Mouse (Mus musculus): ENCODE results near the gene Gdf11. TPM values are rescaled to one million over a fixed set of nuclear protein-coding genes. Genes with fewer than 3 reads are reported as not detected.
A peak's percentile ranks its signal among the peaks of the same experiment; 100 is the strongest.

Gene Gdf11
- polyA plus RNA-seq, 1 experiment, result 0.18 TPM

DNA sequence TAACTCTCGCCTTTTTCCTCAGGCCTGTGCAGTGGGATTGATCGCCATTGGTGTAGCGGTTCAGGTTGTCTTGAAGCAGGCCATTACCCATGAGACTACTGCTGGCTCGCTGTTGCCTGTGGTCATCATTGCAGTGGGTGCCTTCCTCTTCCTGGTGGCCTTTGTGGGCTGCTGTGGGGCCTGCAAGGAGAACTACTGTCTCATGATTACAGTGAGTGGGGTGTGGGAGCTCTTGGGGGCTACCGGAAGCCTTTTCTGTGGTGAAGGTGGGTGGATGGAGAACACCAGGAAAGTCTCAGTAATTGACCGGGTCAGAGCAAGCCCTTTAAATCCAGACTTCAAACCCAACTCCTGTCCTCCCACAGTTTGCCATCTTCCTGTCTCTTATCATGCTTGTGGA, 19.9 kb upstream of the Gdf11 start:
- Histone ChIP-seq H3K36me3 (replicated peaks; ENCODE audit: low read length) (peaks cover 51% of the 10 kb centered on the region), H3K4me3 (replicated peaks) (peak overlapping the region; percentile 86), H3K27me3 (replicated peaks) (peaks cover 22% of the 10 kb centered on the region), H3K4me1 (peaks cover 61% of the 10 kb centered on the region), H3K9me3 (no peaks in the 10 kb centered on the region)
- TF ChIP-seq FLI1 (IDR thresholded peaks at IDR 0.05; ENCODE audit: low read length) (no peak), GATA1 (IDR thresholded peaks at IDR 0.05; ENCODE audit: borderline replicate concordance, low read length) (no peak)

DNA sequence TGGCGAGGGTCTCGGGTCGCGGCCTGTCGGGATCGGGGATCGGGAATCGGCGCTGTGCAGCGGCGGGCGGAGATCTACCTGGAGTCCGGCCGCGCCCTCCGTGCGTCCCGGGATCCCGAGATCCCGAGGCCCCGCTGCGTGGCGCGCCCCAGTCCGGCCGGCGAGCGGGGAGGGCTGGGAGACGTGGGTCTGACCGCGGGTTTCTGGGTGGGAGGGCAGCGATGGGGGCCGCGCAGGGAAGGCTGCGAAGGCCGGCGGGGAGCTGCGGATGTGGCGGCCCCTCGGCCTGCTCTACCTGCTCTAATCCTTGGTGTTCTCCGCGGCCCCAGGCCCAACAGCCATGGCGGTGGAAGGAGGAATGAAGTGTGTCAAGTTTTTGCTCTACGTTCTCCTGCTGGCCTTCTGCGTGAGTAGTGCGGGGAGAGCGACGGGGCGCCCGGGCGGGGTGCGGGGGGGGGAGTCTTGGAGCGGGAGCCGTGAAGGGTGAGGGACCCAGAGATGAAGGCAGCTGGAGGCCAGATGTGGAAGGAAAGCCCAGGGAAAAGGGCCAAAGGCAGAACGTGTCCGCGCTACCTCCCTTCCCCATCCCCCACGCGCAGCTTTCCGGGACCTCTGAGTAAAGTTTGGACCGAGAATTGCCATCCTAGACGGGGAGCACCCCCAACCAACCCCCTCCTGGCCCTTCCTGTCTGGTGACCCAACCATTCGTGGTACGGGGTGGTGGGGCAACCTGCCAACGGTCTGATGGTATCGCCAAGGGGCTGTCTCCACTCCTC, 18.7 kb upstream of the Gdf11 start:
- no peak for TF ChIP-seq GATA1 (IDR thresholded peaks at IDR 0.05; ENCODE audit: borderline replicate concordance, low read length)
- TF ChIP-seq FLI1 (IDR thresholded peaks at IDR 0.05; ENCODE audit: low read length), result no peak
- Histone ChIP-seq H3K4me1 (peaks cover 70% of the 10 kb centered on the region), H3K36me3 (replicated peaks; ENCODE audit: low read length) (peaks cover 42% of the 10 kb centered on the region), H3K27me3 (replicated peaks) (peaks cover 22% of the 10 kb centered on the region), H3K9me3 (no peaks in the 10 kb centered on the region), H3K4me3 (replicated peaks) (peak overlapping the region; percentile 94)

DNA sequence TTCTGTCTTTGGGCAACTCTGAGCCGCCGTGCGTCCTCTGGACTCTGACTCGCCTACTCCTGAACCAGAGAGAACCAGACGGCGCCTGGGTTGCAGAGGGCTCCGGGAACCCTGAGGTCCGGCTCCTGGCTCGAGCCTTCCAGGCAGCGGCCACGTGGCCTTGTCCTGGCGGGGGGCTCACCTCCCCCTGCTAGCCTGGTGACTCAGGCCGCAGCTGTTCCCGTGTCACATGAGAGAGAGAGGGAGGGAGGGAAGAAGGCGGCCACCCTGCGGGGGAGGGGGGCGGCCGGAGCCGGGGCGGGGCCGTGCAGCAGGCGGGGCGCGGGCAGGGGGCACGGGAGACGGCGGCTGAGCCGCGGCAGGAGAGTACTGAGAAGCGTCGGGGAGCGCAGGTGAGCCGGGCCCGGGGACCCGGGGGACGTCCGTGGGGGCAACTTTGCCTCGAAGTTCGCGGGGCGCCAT, 18.1 kb upstream of the Gdf11 start:
- Histone ChIP-seq H3K4me1 (peaks cover 72% of the 10 kb centered on the region), H3K36me3 (replicated peaks; ENCODE audit: low read length) (peaks cover 36% of the 10 kb centered on the region), H3K4me3 (replicated peaks) (peak overlapping the region; percentile 94), H3K27me3 (replicated peaks) (peaks cover 22% of the 10 kb centered on the region), H3K9me3 (no peaks in the 10 kb centered on the region)
- TF ChIP-seq FLI1 (IDR thresholded peaks at IDR 0.05; ENCODE audit: low read length) (no peak), GATA1 (IDR thresholded peaks at IDR 0.05; ENCODE audit: borderline replicate concordance, low read length) (no peak)

DNA sequence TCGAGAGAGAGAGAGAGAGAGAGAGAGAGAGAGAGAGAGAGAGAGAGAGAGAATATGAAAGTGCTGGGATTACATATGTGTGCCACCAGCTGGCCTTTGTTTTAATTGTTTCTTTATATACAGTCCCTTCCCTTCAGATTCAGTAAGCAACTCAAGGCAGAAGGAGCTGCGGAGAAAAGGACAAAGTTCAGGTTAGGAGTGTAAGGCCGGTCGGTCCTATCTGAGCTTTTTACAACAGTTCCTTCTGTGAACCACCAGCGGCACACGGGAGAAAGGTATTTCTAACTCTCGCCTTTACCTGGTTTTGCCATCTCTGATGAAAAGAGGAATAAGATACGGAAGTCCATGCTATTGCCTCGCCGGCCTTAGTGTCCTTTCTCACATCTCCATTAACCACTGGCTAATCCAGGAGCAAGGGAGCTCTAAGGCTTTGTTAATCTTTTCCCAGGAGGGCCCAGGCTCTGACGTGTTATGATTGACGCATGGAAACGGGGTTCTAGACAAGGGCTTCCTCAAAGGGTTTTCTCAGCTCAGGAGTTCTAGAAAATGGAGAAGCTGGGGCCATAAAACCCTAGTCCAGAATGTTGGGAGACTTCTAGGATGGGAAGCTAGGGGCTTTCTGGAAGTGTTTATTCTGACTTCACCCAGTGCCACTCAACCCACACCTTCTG, 17.4 kb upstream of the Gdf11 start:
- TF ChIP-seq FLI1 (IDR thresholded peaks at IDR 0.05; ENCODE audit: low read length), result no peak
- no peak for TF ChIP-seq GATA1 (IDR thresholded peaks at IDR 0.05; ENCODE audit: borderline replicate concordance, low read length)
- Histone ChIP-seq H3K27me3 (replicated peaks) (peaks cover 22% of the 10 kb centered on the region), H3K36me3 (replicated peaks; ENCODE audit: low read length) (peaks cover 29% of the 10 kb centered on the region), H3K4me3 (replicated peaks) (peak overlapping the region; percentile 94), H3K4me1 (peaks cover 77% of the 10 kb centered on the region), H3K9me3 (no peaks in the 10 kb centered on the region)

DNA sequence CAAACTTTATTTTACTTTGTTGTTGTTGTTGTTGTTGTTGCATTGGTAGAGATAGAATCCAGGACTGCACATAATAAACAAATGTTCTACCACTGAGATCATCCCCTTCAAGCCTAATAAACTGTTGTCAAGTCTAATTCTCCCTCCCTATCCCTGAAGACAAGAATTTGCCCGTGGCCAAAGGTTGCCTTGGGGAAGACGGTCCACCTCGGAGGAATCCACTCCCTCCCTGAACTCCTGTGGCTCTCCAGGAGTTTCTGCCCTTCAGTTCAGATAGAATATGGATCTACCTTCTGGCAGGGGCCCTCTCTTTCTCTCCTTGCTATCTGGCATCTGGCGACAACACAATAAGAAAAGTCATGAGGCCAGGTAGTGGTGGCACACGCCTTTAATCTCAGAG, 13.3 kb upstream of the Gdf11 start:
- TF ChIP-seq FLI1 (IDR thresholded peaks at IDR 0.05; ENCODE audit: low read length), result no peak
- no peak for TF ChIP-seq GATA1 (IDR thresholded peaks at IDR 0.05; ENCODE audit: borderline replicate concordance, low read length)
- no peaks in the 10 kb centered on the region for H3K36me3 ChIP-seq (replicated peaks; ENCODE audit: low read length)

DNA sequence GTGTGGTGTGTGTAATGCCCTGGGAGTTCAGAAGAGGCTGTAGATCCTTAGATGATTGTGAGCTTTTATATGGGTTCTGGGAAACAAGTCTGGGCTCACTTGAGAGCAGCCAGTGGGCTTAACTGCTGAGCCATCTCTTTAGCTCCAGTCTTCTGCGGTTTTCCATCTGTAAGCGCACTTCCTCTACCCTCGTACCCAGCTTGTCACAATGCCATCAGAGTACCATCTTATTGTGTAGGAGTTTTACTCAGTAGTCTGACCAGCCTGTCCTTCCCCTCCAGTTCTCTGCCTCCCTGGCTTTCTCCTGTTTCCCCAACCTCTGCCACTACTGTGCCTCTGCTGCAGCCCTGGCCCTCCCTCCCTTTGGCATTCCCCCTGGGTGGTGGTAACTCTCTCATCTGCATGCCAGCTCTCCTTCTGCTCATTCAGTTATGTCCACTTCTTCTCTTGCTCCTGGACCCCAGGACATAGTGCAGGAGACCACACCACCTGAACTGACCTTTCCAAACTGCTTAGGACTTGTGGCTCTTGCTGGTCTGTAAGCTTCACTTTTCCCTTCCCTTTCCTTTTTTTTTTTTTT, 11.0 kb upstream of the Gdf11 start:
- no peak for TF ChIP-seq GATA1 (IDR thresholded peaks at IDR 0.05; ENCODE audit: borderline replicate concordance, low read length)
- TF ChIP-seq FLI1 (IDR thresholded peaks at IDR 0.05; ENCODE audit: low read length), result no peak
- no peaks in the 10 kb centered on the region for H3K36me3 ChIP-seq (replicated peaks; ENCODE audit: low read length)
- no peaks in the 10 kb centered on the region for H3K9me3 ChIP-seq
- H3K27me3 ChIP-seq (replicated peaks), result no peaks in the 10 kb centered on the region
- peak overlapping the region; percentile 65 for H3K4me3 ChIP-seq (replicated peaks)
- H3K4me1 ChIP-seq, result peaks cover 68% of the 10 kb centered on the region

More for the DNA sequence above, 13.3 kb upstream of the Gdf11 start:
- Histone ChIP-seq H3K27me3 (replicated peaks) (peaks cover 11% of the 10 kb centered on the region), H3K4me3 (replicated peaks) (no peak overlapping the region), H3K4me1 (peaks cover 79% of the 10 kb centered on the region), H3K9me3 (no peaks in the 10 kb centered on the region)

DNA sequence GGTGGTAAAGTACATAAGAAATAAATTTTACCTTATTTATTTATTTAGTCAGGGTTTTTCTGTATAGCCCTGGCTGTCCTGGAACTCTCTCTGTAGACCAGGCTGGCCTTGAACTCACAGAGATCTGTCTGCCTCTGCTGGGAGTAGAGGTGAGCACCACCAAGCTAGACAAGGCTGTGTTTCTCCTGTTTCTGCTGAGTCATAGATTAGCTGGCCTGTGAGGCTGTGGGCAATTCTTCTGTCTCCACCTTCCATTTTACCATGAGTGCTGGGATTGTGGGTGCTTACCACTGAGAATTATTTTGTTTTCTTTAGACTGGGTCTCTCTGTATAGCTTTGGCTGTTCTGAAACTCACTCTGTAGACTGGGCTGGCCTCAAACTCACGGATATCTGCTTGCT, 9.9 kb upstream of the Gdf11 start:
- Histone ChIP-seq H3K27me3 (replicated peaks) (peaks cover 5% of the 10 kb centered on the region), H3K4me1 (peaks cover 69% of the 10 kb centered on the region), H3K4me3 (replicated peaks) (peak overlapping the region; percentile 51), H3K36me3 (replicated peaks; ENCODE audit: low read length) (no peaks in the 10 kb centered on the region), H3K9me3 (no peaks in the 10 kb centered on the region)
- no peak for TF ChIP-seq FLI1 (IDR thresholded peaks at IDR 0.05; ENCODE audit: low read length)
- no peak for TF ChIP-seq GATA1 (IDR thresholded peaks at IDR 0.05; ENCODE audit: borderline replicate concordance, low read length)

DNA sequence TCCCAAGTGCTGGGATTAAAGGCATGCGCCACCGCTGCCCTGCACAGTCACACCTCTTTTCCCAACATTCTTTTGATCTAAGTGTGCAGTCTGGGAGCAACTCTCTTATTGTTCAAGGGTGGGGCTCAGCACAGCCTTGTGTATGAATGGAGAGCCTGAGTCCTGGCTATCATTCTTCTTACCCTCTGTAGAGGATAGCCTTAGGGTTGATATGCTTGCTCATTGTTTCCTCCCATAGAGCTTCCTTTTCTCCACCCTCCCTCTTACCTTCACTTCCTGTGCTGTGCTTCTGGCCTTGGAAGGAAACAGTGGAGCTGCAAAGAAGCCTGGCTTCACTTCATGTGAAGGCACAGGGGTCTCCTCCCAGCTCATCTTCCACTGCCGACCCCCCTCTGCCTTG, 9.2 kb upstream of the Gdf11 start, which contains the start of gene Cd63:
Cd63 (plus strand) TSS at position 292 of the 400 bp plus-strand sequence.
- TF ChIP-seq FLI1 (IDR thresholded peaks at IDR 0.05; ENCODE audit: low read length) (no peak), GATA1 (IDR thresholded peaks at IDR 0.05; ENCODE audit: borderline replicate concordance, low read length) (no peak)
- peaks cover 69% of the 10 kb centered on the region for H3K4me1 ChIP-seq

DNA sequence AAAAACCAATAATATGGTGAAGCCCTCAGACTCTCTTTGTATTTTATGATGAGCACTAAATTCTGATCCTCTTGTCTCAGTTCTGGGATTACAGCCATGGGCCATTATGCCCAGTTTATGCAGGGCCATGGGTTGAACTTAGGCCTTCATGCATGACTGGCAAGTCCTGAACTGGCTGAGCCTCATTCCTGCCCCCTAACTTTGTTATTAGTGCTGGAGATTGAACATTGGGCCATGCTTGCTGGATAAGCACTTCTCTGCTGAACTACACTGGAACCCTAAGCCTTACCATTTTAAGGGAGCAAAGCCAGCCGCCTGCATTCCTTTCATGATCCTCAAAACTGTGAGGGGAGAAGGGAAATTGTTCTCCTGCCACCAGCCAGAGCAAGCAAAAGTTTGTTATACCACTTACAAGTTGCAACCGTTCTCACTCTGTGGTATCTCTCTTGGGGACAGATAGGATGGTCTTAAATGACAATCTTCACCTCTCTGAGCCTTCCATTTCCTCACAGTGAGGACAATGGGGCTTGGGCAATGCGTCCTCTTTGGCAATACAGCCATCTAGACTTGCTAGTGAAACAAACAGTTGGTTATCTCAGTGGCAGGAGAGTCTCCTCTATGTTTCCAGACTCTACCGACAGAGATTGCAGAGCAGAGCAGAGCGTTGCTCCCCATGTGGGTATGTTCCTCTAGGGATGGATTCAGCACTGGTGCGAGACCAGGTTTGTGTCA, 8.4 kb upstream of the Gdf11 start:
- Histone ChIP-seq H3K27me3 (replicated peaks) (peaks cover 14% of the 10 kb centered on the region), H3K9me3 (no peaks in the 10 kb centered on the region), H3K36me3 (replicated peaks; ENCODE audit: low read length) (no peaks in the 10 kb centered on the region), H3K4me1 (peaks cover 75% of the 10 kb centered on the region), H3K4me3 (replicated peaks) (no peak overlapping the region)
- TF ChIP-seq GATA1 (IDR thresholded peaks at IDR 0.05; ENCODE audit: borderline replicate concordance, low read length), result no peak

More for the DNA sequence above, 9.2 kb upstream of the Gdf11 start, which contains the start of gene Cd63:
- Histone ChIP-seq H3K4me3 (replicated peaks) (peak within 1 kb of the TSS; percentile 71), H3K27me3 (replicated peaks) (peaks cover 11% of the 10 kb centered on the region), H3K36me3 (replicated peaks; ENCODE audit: low read length) (no peaks in the 10 kb centered on the region), H3K9me3 (no peaks in the 10 kb centered on the region)
